Mouse (Mus musculus) erythroblast, embryonic 14.5 days (primary cell): Measurements from ENCODE around the gene Mrps24. TPM values are rescaled to one million over a fixed set of nuclear protein-coding genes. Genes with fewer than 3 reads are reported as not detected.

Experiments used
- H3K27me3 ChIP-seq: 2 replicates; pipeline ENCODE4 v1.6.1; 2012; ENCODE audit warnings: inconsistent platforms; ENCODE audit not compliant: control insufficient read depth
- H3K36me3 ChIP-seq: 2 replicates; pipeline ENCODE4 v1.6.1; 2012; ENCODE audit warnings: mild to moderate bottlenecking, inconsistent platforms; ENCODE audit not compliant: control insufficient read depth
- H3K4me1 ChIP-seq: 2 replicates; pipeline ENCODE4 v1.6.1; 2012; ENCODE audit warnings: inconsistent platforms; ENCODE audit not compliant: control insufficient read depth
- H3K4me3 ChIP-seq: replicated peaks from 2 replicates; pipeline ENCODE3; 2012; ENCODE audit warnings: moderate library complexity, mild to moderate bottlenecking, inconsistent platforms
- H3K9me3 ChIP-seq: 2 replicates; pipeline ENCODE4 v1.6.1; 2012; ENCODE audit warnings: low read length, inconsistent platforms, mixed read lengths; ENCODE audit not compliant: control insufficient read depth
- GATA1 ChIP-seq: IDR thresholded peaks from 2 replicates; pipeline ENCODE4 v1.6.1; 2012; ENCODE audit warnings: low read length, inconsistent platforms, mixed read lengths
- TAL1 ChIP-seq: IDR thresholded peaks from 3 replicates; pipeline ENCODE4 v1.6.1; 2012; ENCODE audit warnings: low read length, inconsistent platforms, mixed read lengths
- polyA plus RNA-seq: library from polyadenylated mRNA; stranded (reverse); fragments of >175 nt; gene quantifications from 2 replicates; pipeline ENCODE4 v1.2.3, GENCODE M21; 2012

Mrps24 gene
- polyA plus RNA-seq, 1 experiment = 10.8 TPM

DNA sequence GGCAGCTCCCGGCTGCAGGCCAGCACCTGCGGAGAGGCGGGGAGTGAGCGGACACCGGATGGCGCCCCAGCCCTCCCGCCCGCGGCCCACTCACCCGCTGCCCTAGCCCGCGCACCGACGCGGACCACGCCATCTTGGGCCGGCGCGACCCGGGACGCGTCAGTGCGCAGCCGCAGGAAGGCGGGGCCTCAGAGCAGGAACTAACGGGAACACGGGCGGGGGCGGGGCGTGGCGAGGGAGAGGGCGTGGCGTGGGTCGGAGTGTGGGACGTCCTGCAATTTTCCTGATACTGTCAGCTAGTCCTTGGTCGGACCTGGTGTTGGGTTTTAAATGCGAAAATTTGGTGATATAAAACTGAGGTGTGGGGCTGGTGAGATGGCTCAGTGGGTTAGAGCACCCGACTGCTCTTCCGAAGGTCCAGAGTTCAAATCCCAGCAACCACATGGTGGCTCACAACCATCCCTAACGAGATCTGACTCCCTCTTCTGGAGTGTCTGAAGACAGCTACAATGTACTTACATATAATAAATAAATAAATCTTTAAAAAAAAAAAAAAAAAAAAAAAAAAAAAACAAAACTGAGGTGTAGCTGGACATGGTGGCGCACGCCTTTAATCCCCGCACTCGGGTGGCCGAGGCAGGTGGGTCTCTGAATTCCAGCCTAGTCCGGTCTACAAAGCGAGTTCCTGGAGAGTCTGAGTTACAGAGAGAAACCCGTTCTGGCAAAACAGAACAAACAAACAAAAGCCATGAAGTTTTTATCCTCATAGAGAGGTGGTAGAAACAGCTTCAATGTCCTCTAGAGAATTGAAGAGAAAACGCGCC, 7.7 kb downstream of the Mrps24 start:
- H3K36me3 ChIP-seq = peaks cover 25% of the 10 kb centered on the region
- peaks cover 23% of the 10 kb centered on the region for H3K4me1 ChIP-seq
- TF ChIP-seq GATA1 (no peak), TAL1 (no peak)
- H3K27me3 ChIP-seq = no peaks in the 10 kb centered on the region
- peak overlapping the region; percentile 98 for H3K4me3 ChIP-seq
- H3K9me3 ChIP-seq = no peaks in the 10 kb centered on the region

DNA sequence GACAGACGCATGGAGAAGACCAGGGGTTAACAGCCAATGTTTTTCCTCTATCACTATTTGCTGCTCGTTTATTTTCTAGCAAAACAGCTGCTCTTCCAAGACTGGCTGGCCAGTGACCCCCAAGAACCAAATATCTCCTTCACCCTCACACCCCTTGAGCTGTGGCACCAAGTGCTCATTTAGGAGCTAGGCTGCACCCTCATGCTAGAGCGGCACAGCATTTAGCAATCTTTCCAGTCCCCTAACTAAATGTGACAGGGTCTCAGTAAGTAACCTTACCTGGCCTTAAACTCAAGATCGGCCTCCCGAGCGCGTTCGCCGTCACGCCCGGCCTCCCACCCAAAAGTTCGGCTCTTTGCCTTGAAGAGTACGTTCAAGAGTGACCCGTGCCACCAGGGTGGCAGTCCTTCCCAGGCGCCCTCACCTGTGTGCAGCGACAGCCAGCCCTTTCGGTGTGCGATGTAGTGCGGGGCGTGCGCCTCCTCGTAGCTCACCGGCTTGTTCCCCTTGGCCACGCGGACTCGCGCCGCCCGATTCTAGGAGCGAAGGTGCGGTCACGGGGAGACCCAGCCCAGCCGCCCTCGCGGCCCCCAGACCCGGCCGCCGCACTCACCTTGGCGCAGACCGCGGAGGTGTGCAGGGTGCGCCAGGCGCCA, 8.5 kb downstream of the Mrps24 start:
- Histone ChIP-seq H3K36me3 (peaks cover 22% of the 10 kb centered on the region), H3K4me1 (peaks cover 23% of the 10 kb centered on the region), H3K9me3 (no peaks in the 10 kb centered on the region), H3K27me3 (no peaks in the 10 kb centered on the region), H3K4me3 (peak overlapping the region; percentile 98)
- no peak for TF ChIP-seq TAL1
- TF ChIP-seq GATA1 = no peak

DNA sequence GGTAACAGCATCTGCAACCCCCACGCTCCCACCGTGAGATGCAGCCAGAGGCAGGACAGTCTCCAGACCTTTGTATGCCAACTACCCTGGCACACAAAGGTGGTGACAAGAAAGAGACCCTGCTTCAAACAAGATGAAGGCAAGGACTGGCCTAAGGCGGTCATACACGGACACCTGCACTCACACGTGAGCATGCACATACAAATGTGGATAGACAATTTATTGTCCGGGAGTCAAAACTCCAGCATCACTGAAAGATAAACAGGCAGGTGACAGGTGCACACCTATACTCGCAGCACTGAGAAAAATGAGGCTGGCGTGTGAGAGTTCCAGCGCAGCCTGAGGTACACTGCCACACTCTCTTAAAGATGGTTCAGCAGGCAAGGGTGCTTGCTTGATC, 9.5 kb downstream of the Mrps24 start:
- peak overlapping the region; percentile 98 for H3K4me3 ChIP-seq

DNA sequence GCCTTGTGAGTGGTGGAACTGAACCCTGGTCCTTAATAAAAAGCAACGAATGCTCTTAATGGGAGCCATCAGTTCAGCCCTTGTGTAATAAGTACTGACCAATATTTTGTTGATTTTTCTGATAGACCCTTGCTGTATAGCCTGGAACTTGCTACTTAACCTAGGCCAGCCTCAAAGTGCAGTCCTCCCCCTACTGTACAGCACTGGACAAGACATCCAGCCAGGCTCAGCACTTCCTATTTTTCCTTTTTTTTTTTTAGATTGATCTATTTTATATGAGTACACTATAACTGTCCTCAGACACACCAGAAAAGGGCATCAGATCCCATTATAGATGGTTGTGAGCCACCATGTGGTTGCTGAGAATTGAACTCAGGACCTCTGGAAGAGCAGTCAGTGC, 12.1 kb downstream of the Mrps24 start:
- peaks cover 31% of the 10 kb centered on the region for H3K4me1 ChIP-seq
- no peaks in the 10 kb centered on the region for H3K27me3 ChIP-seq
- H3K36me3 ChIP-seq = peaks cover 22% of the 10 kb centered on the region
- H3K9me3 ChIP-seq = no peaks in the 10 kb centered on the region
- TF ChIP-seq GATA1 (no peak), TAL1 (no peak)
- no peak overlapping the region for H3K4me3 ChIP-seq

More for the DNA sequence above, 9.5 kb downstream of the Mrps24 start:
- no peak for TF ChIP-seq TAL1
- no peak for TF ChIP-seq GATA1
- Histone ChIP-seq H3K9me3 (no peaks in the 10 kb centered on the region), H3K36me3 (peaks cover 22% of the 10 kb centered on the region), H3K27me3 (no peaks in the 10 kb centered on the region), H3K4me1 (peaks cover 28% of the 10 kb centered on the region)

DNA sequence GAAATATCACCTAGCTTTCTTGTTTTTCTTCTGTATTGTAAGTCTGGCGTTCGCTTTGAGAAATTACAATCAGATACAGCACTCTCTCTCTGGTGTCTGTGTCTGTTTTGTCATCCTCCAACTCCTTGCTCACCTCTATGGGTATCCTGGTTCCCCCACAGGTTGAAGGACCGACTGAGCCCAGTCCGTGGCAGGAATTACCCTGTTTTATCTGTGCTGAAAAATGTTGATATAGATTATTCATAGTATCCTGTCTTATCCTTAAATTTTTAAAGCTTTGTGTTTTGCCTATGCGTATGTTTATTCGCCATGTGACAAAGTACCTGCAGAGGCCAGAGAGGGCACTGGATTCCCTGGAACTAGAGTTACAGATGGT, 12.5 kb downstream of the Mrps24 start:
- Histone ChIP-seq H3K27me3 (no peaks in the 10 kb centered on the region), H3K9me3 (no peaks in the 10 kb centered on the region), H3K4me1 (peaks cover 27% of the 10 kb centered on the region), H3K36me3 (peaks cover 22% of the 10 kb centered on the region), H3K4me3 (no peak overlapping the region)
- no peak for TF ChIP-seq TAL1
- TF ChIP-seq GATA1 = no peak

DNA sequence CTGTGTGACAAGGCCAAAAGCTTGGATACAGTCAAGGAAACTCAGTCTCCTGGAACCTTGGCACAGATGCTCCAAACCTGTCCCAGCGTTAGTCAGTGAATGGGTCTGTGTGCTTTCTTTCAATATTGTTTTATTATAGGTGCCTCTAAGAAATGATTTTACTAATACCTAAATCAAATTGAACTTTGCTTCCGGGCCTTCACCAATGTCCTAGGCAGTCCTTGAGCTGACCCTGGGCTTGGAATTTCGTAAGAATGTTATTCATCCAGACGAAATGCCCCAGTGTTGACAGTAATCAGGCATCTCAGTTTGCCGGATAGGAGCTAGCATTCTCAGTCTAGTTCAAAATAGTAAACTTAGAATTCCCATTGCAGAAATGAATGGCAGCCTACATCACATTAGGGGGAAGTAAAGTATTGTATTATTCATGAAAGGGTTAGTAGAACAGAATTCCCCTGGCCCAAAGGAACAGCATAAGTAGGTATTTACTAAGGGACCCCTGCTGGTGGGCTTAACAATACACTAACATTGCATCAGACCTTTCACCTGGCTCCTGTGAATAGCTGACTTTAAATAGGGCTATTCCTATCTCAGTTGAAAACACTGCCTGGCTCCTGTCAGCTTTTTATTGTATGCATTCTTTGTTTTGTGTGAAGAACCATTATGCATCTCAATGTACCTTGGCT, 13.1 kb downstream of the Mrps24 start:
- Histone ChIP-seq H3K4me3 (no peak overlapping the region), H3K9me3 (no peaks in the 10 kb centered on the region), H3K27me3 (no peaks in the 10 kb centered on the region), H3K36me3 (peaks cover 22% of the 10 kb centered on the region), H3K4me1 (peaks cover 25% of the 10 kb centered on the region)
- TF ChIP-seq TAL1 (no peak), GATA1 (no peak)

DNA sequence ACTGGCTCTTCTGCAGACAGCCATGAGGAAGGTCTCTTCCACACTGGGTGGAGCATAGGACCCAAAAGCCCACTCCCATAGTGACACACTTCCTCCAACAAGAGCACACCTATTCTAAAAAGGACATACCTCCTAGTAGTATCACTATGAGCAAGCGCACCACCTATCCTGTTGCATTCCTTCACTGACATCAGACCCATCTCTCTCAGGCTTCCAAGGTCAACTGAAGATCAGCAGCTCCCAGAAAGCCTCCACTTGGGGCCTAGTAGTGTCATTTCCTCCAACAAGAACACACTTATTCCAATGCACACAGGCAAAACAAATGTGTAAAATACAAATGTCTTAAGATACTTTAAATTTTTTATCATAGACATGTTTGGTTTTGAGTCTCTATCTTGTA, 13.7 kb downstream of the Mrps24 start:
- H3K9me3 ChIP-seq = no peaks in the 10 kb centered on the region
- no peaks in the 10 kb centered on the region for H3K27me3 ChIP-seq
- TF ChIP-seq GATA1 (no peak), TAL1 (no peak)
- H3K4me1 ChIP-seq = peaks cover 21% of the 10 kb centered on the region
- no peak overlapping the region for H3K4me3 ChIP-seq
- peaks cover 22% of the 10 kb centered on the region for H3K36me3 ChIP-seq

DNA sequence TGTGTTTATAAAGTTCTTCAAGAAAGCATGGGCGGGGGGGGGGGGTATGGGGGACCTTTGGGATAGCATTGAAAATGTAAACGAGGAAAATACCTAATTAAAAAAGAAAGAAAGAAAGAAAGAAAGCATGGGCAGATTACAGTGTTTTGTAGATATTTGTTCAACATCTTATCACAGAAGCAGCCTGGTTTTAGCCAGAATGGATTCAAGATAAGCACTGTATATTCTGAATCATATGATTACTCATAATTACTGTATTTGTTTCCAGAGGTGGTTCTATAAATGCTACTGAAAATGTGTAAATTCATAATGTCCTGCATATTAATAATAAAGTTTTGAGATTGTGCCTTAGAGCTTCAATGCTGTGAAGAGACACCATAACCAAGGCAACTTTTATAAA, 14.2 kb downstream of the Mrps24 start:
- no peaks in the 10 kb centered on the region for H3K27me3 ChIP-seq
- peaks cover 15% of the 10 kb centered on the region for H3K4me1 ChIP-seq
- H3K36me3 ChIP-seq = peaks cover 22% of the 10 kb centered on the region
- no peak overlapping the region for H3K4me3 ChIP-seq
- no peak for TF ChIP-seq TAL1
- no peak for TF ChIP-seq GATA1
- H3K9me3 ChIP-seq = no peaks in the 10 kb centered on the region

DNA sequence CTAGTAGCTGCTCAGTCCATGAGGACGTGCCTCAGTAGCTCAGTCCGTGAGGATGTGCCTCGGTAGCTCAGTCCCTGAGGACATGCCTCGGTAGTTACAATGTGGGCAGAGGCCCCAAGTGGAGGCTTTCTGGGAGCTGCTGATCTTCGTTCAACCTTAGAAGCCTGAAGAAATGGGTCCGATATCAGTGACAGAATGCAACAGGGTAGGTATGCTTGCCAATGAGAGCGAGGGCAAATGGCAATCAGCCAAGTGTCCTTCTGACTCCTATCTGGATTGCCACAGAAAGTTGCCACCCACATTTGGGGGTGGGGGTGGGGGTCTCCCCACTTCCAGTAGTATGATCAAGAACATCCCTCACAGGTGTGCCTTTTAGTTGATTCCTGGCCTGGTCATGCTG, 14.7 kb downstream of the Mrps24 start:
- Histone ChIP-seq H3K36me3 (peaks cover 21% of the 10 kb centered on the region), H3K9me3 (no peaks in the 10 kb centered on the region), H3K4me1 (peaks cover 10% of the 10 kb centered on the region), H3K27me3 (no peaks in the 10 kb centered on the region), H3K4me3 (no peak overlapping the region)
- TF ChIP-seq TAL1 (no peak), GATA1 (no peak)
